Comparison of ENCODE assay signal across 29 mouse cellular contexts in genomic region chr12:40893741-40894140, GRCm38 (mm10).
DNase-seq lines count a peak whose midpoint lies in the region; ATAC-seq lines count a peak whose summit lies in the region.
"Had no signal": no experiment of that assay in that cellular context is flagged by ENCODE, and none has a peak within 500 bp of the region (broad histone marks: within the 10 kb centered on the region; RNA-seq: fewer than 3 reads in every experiment).

No protein-coding gene starts in this region.

- no peak overlapping the region for H3K27ac ChIP-seq in hindbrain, embryonic 11.5 days (ENCODE audit: low read depth, low read length)
- no peak overlapping the region for H3K27ac ChIP-seq in hindbrain, embryonic 13.5 days
- H3K27ac ChIP-seq in liver, embryonic 13.5 days = peak overlapping the region; percentile 58
- H3K27ac ChIP-seq: forebrain, embryonic 13.5 days; heart, embryonic 10.5 days; heart, embryonic 15.5 days; intestine, embryonic 15.5 days; lung, embryonic 15.5 days; midbrain, embryonic 13.5 days; neural tube, embryonic 15.5 days; stomach, embryonic 15.5 days had no signal

- DNase-seq in hindbrain, embryonic 11.5 days (ENCODE audit: low spot score) = peak; percentile 5
- DNase-seq in liver, embryonic 13.5 days = no peak
- no peak for DNase-seq in liver
- DNase-seq in ES-CJ7 (ENCODE audit: low read depth, low spot score) = peak; percentile 48
- DNase-seq in ZHBTc4 (ENCODE audit: low read depth, low spot score) = peak; percentile 64
- DNase-seq in adrenal gland, postnatal 25 days = no peak
- DNase-seq in testis, postnatal 10 days (ENCODE audit: low spot score) = no peak
- DNase-seq: adrenal gland, adult 2 months; cerebellum, adult 11 months; cerebellum, adult 9-10 months; cerebellum, postnatal 36 days; gastrocnemius, postnatal 10 days; kidney, adult 8-10 months; kidney, postnatal 10 days; layer of hippocampus, adult 9-11 months; right cerebral cortex, postnatal 25 days; thymus, postnatal 14 days had no signal

- no peaks in the 10 kb centered on the region for H3K27me3 ChIP-seq in hindbrain, embryonic 11.5 days (ENCODE audit: control insufficient read depth, insufficient read depth, low read length)
- H3K27me3 ChIP-seq in hindbrain, embryonic 13.5 days = no peaks in the 10 kb centered on the region
- H3K27me3 ChIP-seq in liver, embryonic 13.5 days = no peaks in the 10 kb centered on the region
- H3K27me3 ChIP-seq: forebrain, embryonic 13.5 days; heart, embryonic 15.5 days; intestine, embryonic 15.5 days; lung, embryonic 15.5 days; midbrain, embryonic 13.5 days; neural tube, embryonic 15.5 days; stomach, embryonic 15.5 days had no signal

- 34% methylated on average over 5 of the region's 7 CpGs for WGBS in hindbrain, embryonic 11.5 days
- 54% methylated on average over 3 of the region's 7 CpGs for WGBS in hindbrain, embryonic 13.5 days
- 60% methylated on average over 5 of the region's 7 CpGs for WGBS in liver, embryonic 13.5 days (ENCODE audit: insufficient replicate concordance)

- no peak overlapping the region for H3K9ac ChIP-seq in hindbrain, embryonic 11.5 days (ENCODE audit: low read depth, low read length)
- H3K9ac ChIP-seq in hindbrain, embryonic 13.5 days = no peak overlapping the region
- H3K9ac ChIP-seq in liver, embryonic 13.5 days = no peak overlapping the region
- H3K9ac ChIP-seq: forebrain, embryonic 13.5 days; heart, embryonic 15.5 days; intestine, embryonic 15.5 days; lung, embryonic 15.5 days; midbrain, embryonic 13.5 days; neural tube, embryonic 15.5 days; stomach, embryonic 15.5 days had no signal

- H3K9me3 ChIP-seq in hindbrain, embryonic 11.5 days (ENCODE audit: control insufficient read depth, low read length) = no peaks in the 10 kb centered on the region
- H3K9me3 ChIP-seq in hindbrain, embryonic 13.5 days = no peaks in the 10 kb centered on the region
- H3K9me3 ChIP-seq in liver, embryonic 13.5 days (replicated peaks) = no peaks in the 10 kb centered on the region
- H3K9me3 ChIP-seq: forebrain, embryonic 13.5 days; heart, embryonic 10.5 days; heart, embryonic 15.5 days; intestine, embryonic 15.5 days; lung, embryonic 15.5 days; midbrain, embryonic 13.5 days; neural tube, embryonic 15.5 days; stomach, embryonic 15.5 days had no signal

- H3K36me3 ChIP-seq in hindbrain, embryonic 11.5 days (ENCODE audit: control insufficient read depth, insufficient read depth, low read length) = no peaks in the 10 kb centered on the region
- no peaks in the 10 kb centered on the region for H3K36me3 ChIP-seq in hindbrain, embryonic 13.5 days
- H3K36me3 ChIP-seq in liver, embryonic 13.5 days = no peaks in the 10 kb centered on the region
- H3K36me3 ChIP-seq: G1E; heart, embryonic 10.5 days; heart, embryonic 15.5 days; intestine, embryonic 15.5 days; lung, embryonic 15.5 days; midbrain, embryonic 13.5 days; neural tube, embryonic 15.5 days; stomach, embryonic 15.5 days had no signal

- no peak overlapping the region for H3K4me3 ChIP-seq in hindbrain, embryonic 11.5 days (ENCODE audit: low read depth, low read length)
- H3K4me3 ChIP-seq in hindbrain, embryonic 13.5 days = no peak overlapping the region
- H3K4me3 ChIP-seq in liver, embryonic 13.5 days (replicated peaks) = no peak overlapping the region
- H3K4me3 ChIP-seq: forebrain, embryonic 13.5 days; heart, embryonic 10.5 days; heart, embryonic 15.5 days; intestine, embryonic 15.5 days; lung, embryonic 15.5 days; midbrain, embryonic 13.5 days; neural tube, embryonic 15.5 days; stomach, embryonic 15.5 days had no signal

- peak; percentile 43; the same call in 1 of the 2 replicates for ATAC-seq in hindbrain, embryonic 11.5 days (ENCODE audit: low FRiP score)
- no peak for ATAC-seq in hindbrain, embryonic 13.5 days (ENCODE audit: low FRiP score)
- ATAC-seq in liver, embryonic 13.5 days (ENCODE audit: low read depth) = no peak
- ATAC-seq: activated CD4-positive, CD25-positive, alpha-beta regulatory T cell, adult 4 months; forebrain, embryonic 13.5 days; hindbrain, embryonic 16.5 days; intestine, embryonic 15.5 days; midbrain, embryonic 13.5 days had no signal

- no peaks in the 10 kb centered on the region for H3K4me1 ChIP-seq in hindbrain, embryonic 11.5 days (replicated peaks; ENCODE audit: control insufficient read depth, insufficient read depth, low read length)
- H3K4me1 ChIP-seq in hindbrain, embryonic 13.5 days (replicated peaks) = no peaks in the 10 kb centered on the region
- peaks cover 46% of the 10 kb centered on the region for H3K4me1 ChIP-seq in liver, embryonic 13.5 days (replicated peaks)
- H3K4me1 ChIP-seq: forebrain, embryonic 13.5 days; heart, embryonic 15.5 days; midbrain, embryonic 13.5 days; neural tube, embryonic 15.5 days; stomach, embryonic 15.5 days had no signal

- H3K4me2 ChIP-seq in hindbrain, embryonic 11.5 days (replicated peaks; ENCODE audit: low read depth, low read length) = no peak overlapping the region
- no peak overlapping the region for H3K4me2 ChIP-seq in hindbrain, embryonic 13.5 days
- H3K4me2 ChIP-seq in liver, embryonic 13.5 days = no peak overlapping the region
- H3K4me2 ChIP-seq: forebrain, embryonic 13.5 days; heart, embryonic 15.5 days; intestine, embryonic 15.5 days; lung, embryonic 15.5 days; midbrain, embryonic 13.5 days; neural tube, embryonic 15.5 days; stomach, embryonic 15.5 days had no signal

Comparison
In these comparisons a context has a peak if more than half of its experiments do, and no peak if none do; other contexts are left out.
1. DNase-seq: peak in hindbrain, embryonic 11.5 days (single experiment), ES-CJ7 (single experiment) and ZHBTc4 (single experiment); none in liver, embryonic 13.5 days (single experiment), liver (single experiment), adrenal gland, postnatal 25 days (single experiment) and testis, postnatal 10 days (single experiment).